Mouse (Mus musculus): ENCODE measurements around the gene Nradd.

Gene Nradd

DNA sequence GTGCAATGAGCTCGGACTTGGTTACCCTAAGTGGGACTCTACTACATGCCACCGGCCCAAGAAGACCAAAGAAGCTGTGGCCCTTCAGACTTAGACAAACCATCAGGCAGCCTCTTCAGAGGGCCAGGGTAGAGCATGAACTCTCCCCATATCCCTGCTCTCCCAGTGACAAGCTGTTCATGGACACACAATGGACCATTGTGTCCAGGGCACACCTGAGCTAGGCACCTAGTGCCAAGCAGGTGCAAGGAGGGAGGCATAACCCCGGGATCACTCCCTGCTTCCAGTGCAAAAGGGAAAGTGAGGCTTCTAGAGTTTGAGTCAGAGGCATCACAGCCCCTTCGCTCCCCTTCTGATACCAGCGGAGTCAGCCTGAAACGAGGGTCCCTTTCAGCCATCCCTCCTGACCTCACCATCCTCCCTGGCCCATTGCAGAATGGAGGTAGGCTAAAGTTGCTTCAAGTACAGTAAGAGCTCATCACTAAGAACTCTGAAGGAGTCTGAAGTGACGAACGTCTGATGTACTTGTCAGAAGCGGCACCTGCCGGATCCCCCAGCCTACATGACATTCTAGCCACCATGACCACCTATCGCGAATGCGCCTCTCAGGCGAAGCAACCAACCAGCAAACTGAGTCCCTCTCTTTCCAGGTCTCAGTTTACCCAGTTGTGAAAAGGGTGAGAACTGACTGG is 28.9 kb upstream of the Nradd start:
- no peak for DNase-seq (ENCODE audit: low spot score)

DNA sequence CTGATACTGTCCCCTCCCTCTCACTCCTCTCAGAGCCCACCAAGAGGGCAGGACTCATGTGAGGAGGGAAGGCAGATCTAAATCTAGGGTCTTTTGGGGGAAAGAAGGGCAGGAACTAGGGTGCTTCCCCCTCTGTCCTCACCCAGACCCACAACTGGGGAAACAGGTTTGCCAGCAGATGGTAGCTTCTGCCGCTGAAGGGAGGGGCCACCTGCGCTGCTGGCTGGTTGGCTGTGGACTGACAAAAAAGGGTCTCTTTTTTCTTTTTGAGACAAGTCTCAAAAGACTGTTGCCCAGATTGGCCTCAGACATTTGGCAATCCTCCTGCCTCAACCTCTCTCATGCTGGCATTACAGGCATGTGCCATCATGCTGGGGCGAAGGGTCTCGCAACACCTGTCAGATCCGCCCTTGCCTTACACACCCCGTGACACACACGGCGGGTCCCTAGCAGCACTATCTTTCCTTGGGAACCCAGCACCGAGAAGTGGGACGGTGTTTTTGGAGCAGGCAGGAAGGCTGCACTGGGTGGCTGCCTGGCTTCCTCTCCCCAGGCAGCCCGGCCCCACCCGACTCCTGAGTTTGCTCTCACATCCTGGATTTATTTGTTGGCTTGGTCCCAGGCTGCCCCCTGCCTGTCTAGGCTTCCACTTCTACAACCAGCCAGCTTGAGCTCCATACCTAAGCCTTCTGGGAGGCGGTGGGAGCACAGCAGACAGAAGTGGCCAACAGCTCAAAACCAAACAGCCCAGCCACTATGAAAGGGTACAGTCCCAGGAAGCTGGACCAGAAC is 27.9 kb upstream of the Nradd start:
- DNase-seq (ENCODE audit: low spot score): peak; percentile 73

DNA sequence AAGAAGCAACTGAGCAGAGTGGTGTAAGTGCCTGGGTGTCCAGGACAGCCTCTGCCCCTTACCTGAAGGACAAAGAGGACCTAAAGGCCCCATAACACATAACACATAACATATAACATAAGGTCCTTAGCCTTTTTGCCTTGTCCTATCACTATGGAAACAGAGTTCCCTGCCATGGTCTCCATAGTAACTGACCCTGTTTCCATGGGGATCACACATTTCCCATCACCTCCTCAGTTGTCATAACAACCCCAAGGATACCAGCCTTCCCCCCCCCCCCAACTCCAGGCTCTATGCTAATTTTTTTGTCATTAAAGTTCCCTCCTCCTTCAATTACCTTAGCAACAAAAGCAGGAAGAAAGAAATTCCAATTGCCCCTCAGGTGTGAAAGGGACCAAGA is 25.5 kb upstream of the Nradd start:
- DNase-seq (ENCODE audit: low spot score): no peak

DNA sequence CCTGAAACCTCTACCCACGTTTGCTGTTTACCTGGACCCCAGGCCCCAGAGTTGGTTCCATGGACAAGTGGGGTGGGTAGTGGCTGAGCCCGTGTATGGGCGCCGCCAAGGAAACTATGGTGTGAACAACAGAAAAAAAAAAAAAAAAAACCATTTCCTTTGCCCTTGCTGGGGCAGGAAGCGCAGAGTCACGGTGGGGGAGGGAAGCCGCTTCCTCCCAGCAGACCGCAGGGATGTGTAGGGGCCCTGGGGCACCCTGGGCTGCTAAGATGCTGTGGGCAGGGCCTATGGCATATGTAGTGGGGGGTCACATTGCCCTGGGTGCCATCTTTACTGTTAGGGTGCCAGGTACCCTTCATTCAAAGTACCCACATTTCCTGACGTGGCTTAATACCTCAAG is 21.0 kb upstream of the Nradd start:
- peak; percentile 38 for DNase-seq (ENCODE audit: low spot score)

DNA sequence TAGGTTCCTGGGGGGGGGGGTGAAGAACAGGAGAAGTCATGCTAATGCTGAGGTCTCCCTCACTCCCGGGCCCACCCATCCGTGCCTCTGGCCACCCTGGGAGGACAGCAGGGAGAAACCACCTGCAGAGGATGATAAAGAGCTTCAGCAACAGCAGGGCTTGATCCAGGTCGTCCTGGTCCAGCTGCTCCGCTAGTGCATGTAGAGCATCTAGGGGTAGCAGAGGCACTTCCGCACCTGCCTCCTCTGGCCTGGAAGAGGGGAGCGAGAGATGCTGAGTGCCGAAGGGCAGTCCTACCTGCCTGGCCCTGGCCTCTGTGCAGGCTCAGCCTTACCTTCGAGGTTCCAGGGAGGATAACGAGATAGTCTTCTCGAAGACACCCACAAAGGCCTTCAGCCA is 20.0 kb upstream of the Nradd start:
- DNase-seq (ENCODE audit: low spot score): no peak

DNA sequence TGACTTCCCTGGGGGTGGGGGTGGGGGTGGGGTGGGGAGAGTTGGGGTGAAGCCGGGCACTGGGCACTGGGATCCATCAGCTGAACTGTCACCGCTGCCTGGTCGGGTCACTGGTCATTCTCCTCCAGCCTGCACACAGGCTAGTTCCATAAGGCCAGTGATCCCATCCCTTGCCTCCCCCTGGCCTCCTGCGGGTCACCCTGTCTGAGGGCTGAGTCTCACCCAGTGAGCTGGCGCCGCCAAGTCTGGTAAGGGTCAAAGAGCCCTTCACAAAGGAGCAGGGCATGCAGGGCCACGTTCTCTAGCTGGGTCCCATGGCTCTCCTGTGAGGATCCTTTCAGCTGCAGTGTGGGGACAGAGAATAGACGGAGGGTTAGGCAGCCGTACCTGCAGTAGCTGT is 19.5 kb upstream of the Nradd start:
- no peak for DNase-seq (ENCODE audit: low spot score)

DNA sequence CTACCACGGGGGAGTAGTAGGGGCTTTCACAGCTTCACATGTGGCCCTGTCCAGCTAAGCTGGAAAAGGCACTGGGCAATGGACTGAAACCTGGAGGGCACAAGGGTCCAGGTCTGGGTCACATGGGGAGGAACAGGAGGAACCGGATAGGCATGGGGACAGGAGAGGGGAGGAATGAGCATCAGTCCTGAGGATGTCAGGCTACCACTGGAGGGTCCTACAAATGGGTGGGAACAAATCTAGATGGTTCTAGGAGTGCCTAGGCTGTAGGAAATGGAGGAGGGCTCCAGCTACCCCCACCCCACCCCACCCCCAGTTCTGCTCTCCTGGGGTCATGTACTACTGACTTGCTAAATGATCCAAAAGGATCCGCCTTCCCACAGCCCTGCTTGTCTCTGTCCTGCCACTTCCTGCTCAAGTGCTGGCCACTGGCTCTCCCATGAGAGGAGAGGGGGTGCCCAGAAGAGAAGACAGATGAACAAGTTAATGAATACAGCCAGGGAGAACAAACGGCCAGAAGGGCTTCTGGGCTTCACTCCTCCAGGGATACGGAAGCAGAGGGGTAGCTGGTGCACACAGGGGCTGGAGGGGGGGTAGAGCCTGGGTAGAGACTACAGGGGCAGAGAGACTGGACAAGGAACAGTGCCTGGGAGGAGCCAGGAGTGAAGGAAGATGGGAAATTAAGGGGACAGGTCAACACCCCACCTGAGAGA is 18.7 kb upstream of the Nradd start:
- no peak for DNase-seq (ENCODE audit: low spot score)

DNA sequence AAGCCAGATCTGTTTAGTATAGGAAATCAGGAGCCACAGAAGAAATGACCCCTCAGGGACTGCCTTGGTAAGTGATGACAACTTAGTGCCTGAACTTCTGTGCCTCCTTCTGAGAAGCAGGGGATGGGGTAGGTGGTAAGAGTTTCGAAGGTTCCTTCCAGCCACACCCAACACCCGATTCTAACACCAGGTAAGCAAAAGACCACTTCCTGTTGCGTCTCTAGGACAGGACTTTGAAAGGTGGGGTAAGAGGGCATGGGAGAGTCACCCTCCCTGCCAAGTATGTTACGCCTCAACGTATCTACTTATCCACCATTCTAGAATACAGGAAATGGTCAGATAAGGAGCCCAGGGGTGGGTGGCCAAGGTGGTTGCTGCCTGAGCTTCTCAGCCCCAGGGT is 16.8 kb upstream of the Nradd start:
- DNase-seq (ENCODE audit: low spot score): no peak

DNA sequence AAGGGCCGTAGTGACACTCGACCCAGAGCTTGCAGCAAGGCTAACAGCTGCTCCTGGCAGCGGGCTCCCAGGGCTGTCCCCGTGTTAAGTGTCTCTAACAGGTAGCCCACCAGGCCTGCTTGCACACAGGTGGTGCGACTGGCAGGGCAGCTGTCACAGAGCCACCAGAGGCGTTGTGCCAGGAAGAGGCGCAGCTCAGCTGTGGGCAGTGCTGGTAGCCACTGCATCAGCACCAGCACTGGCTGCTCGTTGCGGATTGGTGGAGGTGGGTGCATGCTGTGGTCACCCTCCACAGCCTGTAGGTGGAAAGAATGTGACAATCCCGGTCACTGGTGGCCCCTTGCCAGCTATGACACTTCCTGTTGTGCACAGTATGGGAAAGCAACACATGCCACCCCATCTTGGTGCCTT is 14.4 kb upstream of the Nradd start:
- no peak for DNase-seq (ENCODE audit: low spot score)

DNA sequence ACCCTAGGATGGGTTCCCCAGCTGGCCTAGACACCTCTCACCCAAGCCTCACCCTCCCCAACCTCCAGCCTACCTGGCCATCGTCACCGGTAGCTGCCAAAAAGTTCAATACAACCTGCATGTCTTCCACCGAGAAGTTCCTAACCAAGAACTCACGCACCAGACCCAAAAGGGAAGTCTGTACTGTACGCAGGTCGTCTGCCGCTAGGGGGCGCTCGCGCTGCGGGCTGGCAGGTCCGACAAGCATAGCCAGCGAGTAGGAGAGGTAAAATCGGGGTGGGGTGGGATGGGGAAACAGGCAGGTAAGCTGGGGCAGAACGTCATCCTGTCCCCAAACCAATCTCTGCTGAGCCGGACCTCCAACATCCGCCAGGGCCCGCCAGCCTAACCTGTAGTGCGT is 11.0 kb upstream of the Nradd start:
- peak; percentile 87 for DNase-seq (ENCODE audit: low spot score)

DNA sequence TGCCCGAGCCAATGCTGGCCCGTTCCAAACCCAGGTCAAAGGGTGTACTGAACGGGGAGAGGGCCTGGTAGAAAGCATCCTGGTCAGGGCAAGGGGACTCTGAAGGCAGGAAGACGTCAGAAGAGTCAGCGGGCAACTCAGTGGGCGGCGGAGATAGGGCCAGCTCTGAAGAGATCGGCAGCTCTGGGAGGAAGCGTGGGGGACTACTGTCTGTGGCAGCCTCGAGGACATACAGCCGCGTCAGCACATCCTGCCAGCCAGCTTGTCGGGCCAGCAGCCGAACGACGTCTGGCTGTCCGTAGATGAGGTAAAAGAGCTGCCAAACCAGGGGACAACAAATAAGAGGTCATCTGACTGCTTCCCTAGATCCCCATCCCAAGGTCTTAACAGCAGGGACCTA is 9.6 kb upstream of the Nradd start:
- no peak for DNase-seq (ENCODE audit: low spot score)

DNA sequence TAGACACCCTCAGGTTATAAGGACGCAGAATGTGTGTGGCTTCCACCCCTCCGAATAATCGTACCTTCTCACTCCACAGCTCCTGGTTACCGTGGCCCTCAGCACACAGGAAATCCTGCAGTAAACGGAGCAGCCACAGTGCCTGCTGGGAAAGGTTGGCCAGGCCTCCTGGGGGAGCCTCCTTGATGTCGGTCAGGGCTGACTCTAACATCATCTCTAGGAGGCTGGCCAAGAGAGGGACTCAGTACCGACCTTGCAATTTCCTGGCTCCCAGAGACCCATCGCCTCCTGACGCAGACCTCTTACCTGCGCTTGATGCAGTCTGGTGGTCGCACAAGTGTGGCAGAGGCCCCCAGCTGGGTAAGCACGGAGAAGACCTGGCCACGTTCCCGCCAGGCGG is 8.4 kb upstream of the Nradd start:
- no peak for DNase-seq (ENCODE audit: low spot score)

DNA sequence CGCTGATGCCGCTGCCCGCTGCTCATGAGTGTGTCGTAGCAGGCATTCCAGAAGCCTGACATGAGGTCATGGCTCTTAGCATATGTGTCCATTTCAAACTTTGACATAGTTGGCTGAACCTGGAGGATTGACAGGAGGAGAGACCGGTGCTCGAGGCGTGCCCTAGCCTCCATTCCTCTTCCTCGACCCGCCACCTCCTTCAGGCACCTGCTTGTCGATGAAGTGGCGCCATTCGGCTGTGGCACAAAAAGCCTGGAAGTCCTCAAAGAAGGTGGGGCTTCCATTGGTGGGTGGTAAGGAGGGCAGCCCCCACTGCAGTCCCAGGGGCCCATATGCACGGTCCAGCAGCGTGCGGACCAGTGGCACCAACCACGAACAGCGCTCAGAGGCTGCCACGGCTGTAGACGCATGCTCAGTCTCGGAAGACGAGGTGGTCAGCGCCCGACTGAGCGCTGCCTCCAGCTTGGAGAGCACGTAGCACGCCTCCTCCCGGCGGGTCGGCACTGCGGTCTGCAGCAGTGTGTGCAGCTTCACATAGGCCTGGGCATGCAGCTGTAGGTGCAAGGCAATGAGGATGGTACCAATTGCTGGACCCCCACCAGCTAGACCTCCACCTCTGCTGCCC is 7.5 kb upstream of the Nradd start:
- no peak for DNase-seq (ENCODE audit: low spot score)

DNA sequence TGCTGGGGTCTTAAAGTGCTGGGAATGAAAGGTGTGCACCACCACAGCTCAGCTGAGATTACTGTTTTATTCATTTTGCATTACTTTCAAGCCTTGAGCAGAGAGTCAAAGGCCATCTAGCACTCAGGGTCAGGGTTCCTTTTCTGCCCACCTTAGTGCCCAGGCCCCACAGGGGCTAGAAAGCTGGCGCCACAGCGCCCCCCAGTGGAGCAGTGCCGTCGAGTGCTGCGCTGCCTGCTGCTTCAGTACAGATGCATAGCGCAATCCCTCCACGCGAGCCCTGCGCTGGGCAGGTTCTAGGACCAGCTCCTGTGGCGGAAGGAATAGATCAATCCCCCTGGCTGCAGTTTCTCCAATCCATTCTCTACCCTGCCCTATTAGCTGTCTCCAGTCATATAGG is 6.9 kb upstream of the Nradd start:
- DNase-seq (ENCODE audit: low spot score): no peak

DNA sequence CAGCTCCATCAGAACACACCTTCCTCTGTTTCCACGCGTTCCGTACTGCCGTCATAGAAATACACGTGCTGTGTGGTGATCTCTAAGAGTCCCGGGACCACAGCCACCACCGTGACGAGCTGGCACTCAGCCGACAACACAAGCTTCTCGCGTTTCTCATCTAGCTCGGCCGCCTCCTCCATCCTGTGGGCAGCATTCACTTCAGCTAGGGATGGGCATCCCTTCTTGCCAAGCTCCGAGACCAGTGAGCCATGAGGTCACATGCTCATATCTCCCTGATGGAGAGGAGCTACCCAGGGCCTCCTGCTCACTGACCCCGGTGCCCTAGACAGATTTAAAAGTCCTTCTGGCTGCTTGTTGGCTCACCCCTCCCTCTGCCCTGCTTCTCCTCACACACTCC is 5.9 kb upstream of the Nradd start:
- DNase-seq (ENCODE audit: low spot score): no peak

DNA sequence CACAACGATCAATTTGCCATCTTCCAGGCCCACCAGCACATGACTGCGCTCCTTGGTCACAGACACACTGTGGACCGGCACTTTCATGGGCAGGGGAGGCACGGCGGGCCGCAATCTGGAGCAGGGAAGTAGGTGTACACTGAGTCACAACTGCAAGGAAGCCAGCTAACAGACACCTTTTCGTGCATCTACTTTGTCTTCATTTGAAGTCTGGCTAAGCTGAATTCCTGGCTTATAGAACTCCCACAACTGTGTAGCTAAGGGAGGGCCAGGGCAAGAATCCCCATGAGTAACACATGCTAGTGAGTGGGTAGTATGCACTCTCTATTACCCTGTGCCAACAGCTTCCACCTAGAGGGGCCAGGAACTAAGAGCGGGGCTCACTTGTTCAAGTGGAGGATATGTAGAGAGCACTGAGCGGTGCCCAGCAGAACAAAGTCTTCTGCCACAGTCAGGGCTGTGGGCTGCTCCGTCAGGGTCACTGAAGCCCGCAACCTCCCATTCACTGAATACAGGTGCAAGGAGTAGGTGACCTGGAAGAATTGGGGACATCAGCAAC is 1.2 kb upstream of the Nradd start:
- DNase-seq (ENCODE audit: low spot score): no peak

DNA sequence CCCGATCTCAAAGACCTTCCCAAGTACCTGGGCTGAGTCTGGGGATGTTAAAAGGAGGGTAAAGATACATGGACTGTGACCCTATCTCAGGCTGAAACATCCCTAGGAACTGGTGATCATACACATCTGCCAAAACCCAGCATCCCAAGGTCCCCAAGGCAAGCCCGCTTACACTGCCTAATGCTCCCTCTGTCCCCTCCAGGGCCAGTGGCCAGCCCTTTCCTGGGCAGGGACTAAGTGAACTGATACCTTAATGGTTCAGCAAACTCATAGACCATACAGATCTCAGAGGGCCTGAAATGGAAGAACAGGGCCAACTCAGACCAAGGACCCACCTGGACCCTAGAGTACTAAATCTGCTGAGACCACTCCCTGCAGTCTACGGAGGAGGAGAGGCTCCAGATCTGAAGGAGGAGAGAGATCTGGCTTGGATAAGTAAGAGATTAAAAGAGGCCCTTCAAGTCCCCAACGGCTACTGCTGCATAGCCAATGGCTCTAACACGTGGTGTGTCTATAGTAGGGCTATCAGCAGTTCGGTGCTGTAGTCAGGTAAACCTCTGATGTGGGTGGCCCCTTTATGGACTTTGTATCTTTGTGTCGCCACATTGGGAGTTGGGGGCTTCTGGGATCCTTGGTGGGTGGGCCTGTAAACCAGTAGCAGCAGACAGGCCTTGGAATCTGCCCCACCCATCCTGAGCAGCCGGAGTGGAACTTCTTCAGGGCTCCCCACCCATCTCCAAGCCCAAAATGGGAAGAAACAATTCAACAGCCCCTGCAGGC is 646 bp downstream of the Nradd start:
- DNase-seq (ENCODE audit: low spot score): no peak

DNA sequence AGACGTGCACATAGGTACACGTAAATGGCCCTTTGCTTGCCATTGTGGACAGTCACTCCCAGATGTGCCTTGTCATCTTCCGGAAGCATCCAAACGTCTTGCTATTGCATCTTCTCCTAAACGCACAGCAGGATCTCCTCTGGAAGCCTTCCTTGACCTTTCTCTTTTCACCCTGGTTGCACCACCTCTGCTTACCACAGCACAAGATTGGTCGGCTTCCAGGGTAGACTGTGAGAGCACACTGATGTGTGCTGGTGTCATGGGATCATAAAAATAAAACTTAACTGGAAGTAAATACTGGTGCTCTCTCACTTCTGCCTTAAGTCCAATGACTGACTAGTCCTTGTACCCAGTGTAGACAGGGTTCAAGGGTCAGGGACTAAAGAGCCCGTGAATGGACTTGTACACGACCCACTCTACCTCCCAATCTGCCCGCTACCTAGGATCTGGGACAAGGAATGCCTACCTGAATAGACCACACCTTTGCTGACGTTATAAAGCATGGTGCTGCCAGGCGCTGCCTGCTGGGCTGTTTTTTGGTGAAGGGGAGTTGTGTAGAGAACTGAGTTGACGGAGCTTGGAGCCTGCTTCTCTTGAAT is 1.5 kb downstream of the Nradd start:
- no peak for DNase-seq (ENCODE audit: low spot score)

DNA sequence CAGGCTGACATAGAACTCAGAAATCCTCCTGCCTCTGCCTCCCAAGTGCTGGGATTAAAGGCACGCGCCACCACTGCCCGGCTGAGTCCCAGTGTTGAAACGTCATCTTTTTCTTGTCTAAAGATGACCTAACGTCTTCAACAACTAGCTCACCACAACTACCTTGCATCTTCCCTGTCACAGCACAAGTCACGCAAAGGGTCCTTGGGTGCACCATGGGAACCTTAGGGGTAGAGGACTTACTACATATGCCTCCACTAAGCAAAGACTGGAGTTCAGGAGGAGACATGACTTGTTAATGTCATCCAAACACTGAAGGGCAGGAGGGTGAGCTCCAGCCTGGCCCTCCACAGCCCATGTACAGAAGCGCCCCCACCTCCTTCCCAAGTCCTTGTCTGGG is 3.6 kb downstream of the Nradd start:
- no peak for DNase-seq (ENCODE audit: low spot score)

DNA sequence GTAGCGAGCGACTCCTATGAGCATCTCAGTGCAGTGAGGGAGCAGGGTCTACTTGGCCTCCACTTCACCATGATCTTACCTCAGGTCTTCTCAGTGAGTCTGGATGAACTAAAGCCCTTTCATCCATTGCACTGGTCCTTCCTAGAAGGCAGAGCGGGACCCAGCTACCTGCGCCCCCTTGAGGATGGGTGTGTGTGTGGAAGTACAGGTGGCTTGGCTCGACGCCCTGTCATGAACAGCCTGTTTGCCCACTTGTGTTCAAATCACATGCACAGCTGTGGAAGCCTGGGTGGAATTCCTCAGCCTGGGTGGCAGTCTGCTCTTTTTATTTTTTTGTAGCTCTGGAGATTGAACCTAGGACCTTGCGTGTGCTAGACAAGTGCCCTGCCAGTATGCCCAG is 4.1 kb downstream of the Nradd start:
- peak; percentile 77 for DNase-seq (ENCODE audit: low spot score)

DNA sequence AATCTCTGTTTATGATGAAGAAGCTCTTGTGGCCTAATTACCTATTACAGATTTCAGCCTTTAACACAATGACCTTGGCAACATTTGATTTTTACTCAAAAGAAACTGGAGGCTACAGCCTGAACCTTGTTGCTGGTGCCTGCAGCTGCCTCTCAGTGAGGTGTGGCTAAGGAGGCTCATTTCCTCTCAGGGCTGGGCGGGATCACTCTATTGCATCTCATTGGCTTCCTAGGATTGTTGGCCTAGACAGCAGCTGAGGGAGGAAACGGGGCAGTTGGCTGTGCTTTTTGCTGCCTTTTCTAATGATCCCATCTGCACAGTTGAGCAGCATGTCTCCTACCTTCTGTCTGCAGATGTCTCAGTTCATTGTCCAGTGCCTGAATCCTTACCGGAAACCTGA is 7.2 kb downstream of the Nradd start:
- no peak for DNase-seq (ENCODE audit: low spot score)

Measured in lung, postnatal 25 days (tissue).